Mouse (Mus musculus): ENCODE measurements around the gene Def8. TPM values are rescaled to one million over a fixed set of nuclear protein-coding genes. Genes with fewer than 3 reads are reported as not detected.
"Not testable (repeated sequence)": the region's sequence is repeated elsewhere in the genome, so short reads cannot be mapped to it uniquely, and the experiment has no call there.

The Def8 gene
- total and polyA plus RNA-seq, 2 experiments from 2014 or later: 30.9 to 91.5 TPM

GRCm38 (mm10) chr8:123414255-123414654 lies 9.1 kb upstream of the Def8 start:
- DNase-seq (ENCODE audit: low spot score) (no peak), ATAC-seq (ENCODE audit: insufficient read depth, low read depth) (no peak)
- H3K9ac ChIP-seq (replicated peaks; ENCODE audit: low read depth, low read length): no peak overlapping the region
- 9% methylated on average over 9 of the region's 9 CpGs for WGBS
- peaks cover 47% of the 10 kb centered on the region for H3K27me3 ChIP-seq (ENCODE audit: control insufficient read depth, insufficient read depth, low read length)
- no peak overlapping the region for H3K27ac ChIP-seq (ENCODE audit: low read depth)
- no peak overlapping the region for H3K4me2 ChIP-seq (ENCODE audit: low read depth, low read length)
- no peaks in the 10 kb centered on the region for H3K36me3 ChIP-seq (replicated peaks; ENCODE audit: control insufficient read depth, insufficient read depth, low read length)
- no peak for TF ChIP-seq EP300 (IDR thresholded peaks at IDR 0.05; ENCODE audit: low read depth)
- no peaks in the 10 kb centered on the region for H3K9me3 ChIP-seq (replicated peaks; ENCODE audit: control insufficient read depth, low read length)
- peaks cover 13% of the 10 kb centered on the region for H3K4me1 ChIP-seq (ENCODE audit: control insufficient read depth, insufficient read depth)
- H3K4me3 ChIP-seq (ENCODE audit: low read depth, low read length): no peak overlapping the region

- not testable (repeated sequence) for DNase-seq (ENCODE audit: low spot score); H3K36me3 ChIP-seq (replicated peaks; ENCODE audit: control insufficient read depth, insufficient read depth, low read length); H3K4me3 ChIP-seq (ENCODE audit: low read depth, low read length); H3K27ac ChIP-seq (ENCODE audit: low read depth); ATAC-seq (ENCODE audit: insufficient read depth, low read depth); H3K9ac ChIP-seq (replicated peaks; ENCODE audit: low read depth, low read length); H3K4me1 ChIP-seq (ENCODE audit: control insufficient read depth, insufficient read depth); H3K4me2 ChIP-seq (ENCODE audit: low read depth, low read length); H3K9me3 ChIP-seq (replicated peaks; ENCODE audit: control insufficient read depth, low read length)
- WGBS: 80% methylated on average over 5 of the region's 5 CpGs
- peaks cover 44% of the 10 kb centered on the region for H3K27me3 ChIP-seq (ENCODE audit: control insufficient read depth, insufficient read depth, low read length)
These were observed 8.2 kb upstream of the Def8 start for GRCm38 (mm10) chr8:123414997-123415696.

- no peak overlapping the region for H3K27ac ChIP-seq (ENCODE audit: low read depth)
- no peak overlapping the region for H3K4me3 ChIP-seq (ENCODE audit: low read depth, low read length)
- peaks cover 35% of the 10 kb centered on the region for H3K27me3 ChIP-seq (ENCODE audit: control insufficient read depth, insufficient read depth, low read length)
- no peaks in the 10 kb centered on the region for H3K9me3 ChIP-seq (replicated peaks; ENCODE audit: control insufficient read depth, low read length)
- H3K4me1 ChIP-seq (ENCODE audit: control insufficient read depth, insufficient read depth): 0 out of 2 replicates have a peak, but pooled peaks cover 5% of the 10 kb centered on the region
- no peak overlapping the region for H3K9ac ChIP-seq (replicated peaks; ENCODE audit: low read depth, low read length)
- ATAC-seq (ENCODE audit: insufficient read depth, low read depth): no peak
- 51% methylated on average over 8 of the region's 8 CpGs for WGBS
- no peak overlapping the region for H3K4me2 ChIP-seq (ENCODE audit: low read depth, low read length)
- DNase-seq (ENCODE audit: low spot score): no peak
- no peak for TF ChIP-seq CTCF (IDR thresholded peaks at IDR 0.05; ENCODE audit: low read depth)
- TF ChIP-seq EP300 (IDR thresholded peaks at IDR 0.05; ENCODE audit: low read depth): no peak
- H3K36me3 ChIP-seq (replicated peaks; ENCODE audit: control insufficient read depth, insufficient read depth, low read length): no peaks in the 10 kb centered on the region
These were observed 7.1 kb upstream of the Def8 start for GRCm38 (mm10) chr8:123415967-123416943.

- no peak for DNase-seq (ENCODE audit: low spot score)
- H3K4me2 ChIP-seq (ENCODE audit: low read depth, low read length): no peak overlapping the region
- TF ChIP-seq EP300 (IDR thresholded peaks at IDR 0.05; ENCODE audit: low read depth) (no peak), CTCF (IDR thresholded peaks at IDR 0.05; ENCODE audit: low read depth) (no peak)
- no peak overlapping the region for H3K9ac ChIP-seq (replicated peaks; ENCODE audit: low read depth, low read length)
- H3K4me1 ChIP-seq (ENCODE audit: control insufficient read depth, insufficient read depth): no peaks in the 10 kb centered on the region
- no peak overlapping the region for H3K27ac ChIP-seq (ENCODE audit: low read depth)
- no peaks in the 10 kb centered on the region for H3K36me3 ChIP-seq (replicated peaks; ENCODE audit: control insufficient read depth, insufficient read depth, low read length)
- no peak for ATAC-seq (ENCODE audit: insufficient read depth, low read depth)
- whole genome bisulfite sequencing: 66% methylated on average over 8 of the region's 8 CpGs
- H3K27me3 ChIP-seq (ENCODE audit: control insufficient read depth, insufficient read depth, low read length): peaks cover 31% of the 10 kb centered on the region
- no peak overlapping the region for H3K4me3 ChIP-seq (ENCODE audit: low read depth, low read length)
- H3K9me3 ChIP-seq (replicated peaks; ENCODE audit: control insufficient read depth, low read length): no peaks in the 10 kb centered on the region
These were observed 6.3 kb upstream of the Def8 start for GRCm38 (mm10) chr8:123416944-123417555.

- Histone ChIP-seq H3K4me2 (ENCODE audit: low read depth, low read length) (no peak overlapping the region), H3K4me3 (ENCODE audit: low read depth, low read length) (no peak overlapping the region), H3K27ac (ENCODE audit: low read depth) (no peak overlapping the region), H3K9ac (replicated peaks; ENCODE audit: low read depth, low read length) (no peak overlapping the region), H3K9me3 (replicated peaks; ENCODE audit: control insufficient read depth, low read length) (no peaks in the 10 kb centered on the region), H3K36me3 (replicated peaks; ENCODE audit: control insufficient read depth, insufficient read depth, low read length) (no peaks in the 10 kb centered on the region), H3K27me3 (ENCODE audit: control insufficient read depth, insufficient read depth, low read length) (0 out of 2 replicates have a peak, but pooled peaks cover 4% of the 10 kb centered on the region), H3K4me1 (ENCODE audit: control insufficient read depth, insufficient read depth) (no peaks in the 10 kb centered on the region)
- WGBS: 74% methylated on average over 4 of the region's 4 CpGs
- ATAC-seq (ENCODE audit: insufficient read depth, low read depth): no peak
- TF ChIP-seq CTCF (IDR thresholded peaks at IDR 0.05; ENCODE audit: low read depth): no peak
- no peak for TF ChIP-seq EP300 (IDR thresholded peaks at IDR 0.05; ENCODE audit: low read depth)
- no peak for DNase-seq (ENCODE audit: low spot score)
These were observed 3.6 kb upstream of the Def8 start for GRCm38 (mm10) chr8:123419711-123420110.
